Mouse (Mus musculus): ENCODE results near the gene Rgsl1. TPM values are rescaled to one million over a fixed set of nuclear protein-coding genes. Genes with fewer than 3 reads are reported as not detected.
"Not testable (repeated sequence)": the region's sequence is repeated elsewhere in the genome, so short reads cannot be mapped to it uniquely, and the experiment has no call there.

Gene Rgsl1
- polyA plus RNA-seq (2015; fragmentation: Nextera tagmentation; extraction: Ambion mirVana), result 0.18 and 0.36 TPM in 2 replicates

DNA sequence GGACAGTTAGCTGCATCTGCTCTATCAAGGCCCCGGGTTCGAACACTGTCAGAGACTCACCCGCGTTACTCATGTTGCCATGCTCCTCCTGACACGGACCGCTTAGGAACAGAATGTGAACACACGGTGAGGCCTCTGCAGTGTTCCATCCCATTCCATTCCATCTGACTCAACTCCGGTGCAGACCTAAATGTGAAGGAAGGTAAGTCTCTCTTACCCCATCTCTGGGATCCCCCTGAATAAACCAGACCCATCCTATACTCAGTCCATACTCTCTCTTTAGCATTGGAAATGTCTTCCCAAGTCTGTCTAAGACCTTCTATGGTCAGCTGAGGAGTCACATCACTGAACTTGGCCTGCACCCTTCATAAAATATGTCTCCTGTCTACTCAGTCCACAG lies at the start of gene Rgsl1:
Gene Rgsl1, minus strand, starts transcription at position 101 of the 400 bp plus-strand sequence.
- ATAC-seq (replicated peaks), result no peak
- no peak within 1 kb of the TSS for H3K27ac ChIP-seq (replicated peaks)
- no peak within 1 kb of the TSS for H3K4me3 ChIP-seq
- H3K4me1 ChIP-seq, result no peaks in the 10 kb centered on the region
- WGBS, result 96% methylated on average over 8 of the region's 8 CpGs
- H3K27me3 ChIP-seq, result no peaks in the 10 kb centered on the region
- H3K4me2 ChIP-seq (replicated peaks), result no peak within 1 kb of the TSS
- no peaks in the 10 kb centered on the region for H3K9me3 ChIP-seq
- no peaks in the 10 kb centered on the region for H3K36me3 ChIP-seq
- H3K9ac ChIP-seq (replicated peaks), result no peak within 1 kb of the TSS

DNA sequence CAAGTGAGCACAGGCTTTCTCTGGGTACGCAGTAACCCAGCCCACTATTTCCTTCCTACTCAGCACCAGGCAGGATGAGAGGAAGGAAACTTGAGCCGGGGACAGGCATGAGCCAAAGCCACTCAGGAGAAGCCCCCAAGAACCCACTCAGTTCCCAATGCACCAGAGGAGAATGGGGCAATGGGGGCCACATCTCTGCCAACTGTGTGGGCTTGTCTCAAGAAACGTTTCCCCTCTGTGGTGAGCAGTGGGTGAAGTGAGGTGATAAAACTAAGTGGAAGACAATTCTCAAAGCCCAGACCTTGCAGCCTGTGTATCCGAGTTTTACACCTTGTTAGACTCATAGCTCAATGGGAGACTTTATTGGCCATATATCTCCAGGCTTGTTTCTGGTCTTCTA lies 47.5 kb upstream of the Rgsl1 start, which contains the start of gene Teddm1a:
Gene Teddm1a, plus strand, starts transcription at position 301 of the 400 bp plus-strand sequence.
- no peak within 1 kb of the TSS for H3K4me3 ChIP-seq
- H3K9ac ChIP-seq (replicated peaks), result no peak within 1 kb of the TSS
- H3K4me1 ChIP-seq, result peaks cover 13% of the 10 kb centered on the region
- no peaks in the 10 kb centered on the region for H3K9me3 ChIP-seq
- H3K4me2 ChIP-seq (replicated peaks), result no peak within 1 kb of the TSS
- H3K27me3 ChIP-seq, result no peaks in the 10 kb centered on the region
- no peak for ATAC-seq (replicated peaks)
- no peak within 1 kb of the TSS for H3K27ac ChIP-seq (replicated peaks)
- 80% methylated on average over 4 of the region's 4 CpGs for WGBS
- H3K36me3 ChIP-seq, result no peaks in the 10 kb centered on the region

DNA sequence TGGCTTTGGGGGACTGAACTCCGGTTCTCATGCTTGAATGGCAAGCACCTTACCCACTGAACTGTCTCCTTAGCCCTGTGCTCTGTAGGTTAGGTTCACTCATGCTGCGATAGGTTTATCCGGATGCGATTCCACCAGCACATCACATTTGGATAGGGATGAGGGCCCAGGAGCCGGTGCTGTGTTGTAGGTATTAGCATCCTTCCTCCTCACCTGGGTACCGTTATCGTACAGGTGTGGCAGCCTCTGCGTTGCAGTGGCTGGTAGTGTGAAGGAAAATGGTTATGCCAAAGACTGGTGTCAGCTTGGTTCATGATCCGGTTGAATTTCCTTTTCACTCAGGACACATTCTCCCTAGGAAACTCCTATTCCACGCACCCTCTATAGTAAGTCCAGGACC lies 46.2 kb upstream of the Rgsl1 start:
- H3K4me1 ChIP-seq, result peaks cover 9% of the 10 kb centered on the region
- H3K4me2 ChIP-seq (replicated peaks), result no peak overlapping the region
- 97% methylated on average over 10 of the region's 10 CpGs for WGBS
- no peaks in the 10 kb centered on the region for H3K36me3 ChIP-seq
- no peaks in the 10 kb centered on the region for H3K27me3 ChIP-seq
- no peaks in the 10 kb centered on the region for H3K9me3 ChIP-seq
- H3K9ac ChIP-seq (replicated peaks), result no peak overlapping the region
- no peak overlapping the region for H3K27ac ChIP-seq (replicated peaks)
- ATAC-seq (replicated peaks), result no peak
- H3K4me3 ChIP-seq, result no peak overlapping the region

DNA sequence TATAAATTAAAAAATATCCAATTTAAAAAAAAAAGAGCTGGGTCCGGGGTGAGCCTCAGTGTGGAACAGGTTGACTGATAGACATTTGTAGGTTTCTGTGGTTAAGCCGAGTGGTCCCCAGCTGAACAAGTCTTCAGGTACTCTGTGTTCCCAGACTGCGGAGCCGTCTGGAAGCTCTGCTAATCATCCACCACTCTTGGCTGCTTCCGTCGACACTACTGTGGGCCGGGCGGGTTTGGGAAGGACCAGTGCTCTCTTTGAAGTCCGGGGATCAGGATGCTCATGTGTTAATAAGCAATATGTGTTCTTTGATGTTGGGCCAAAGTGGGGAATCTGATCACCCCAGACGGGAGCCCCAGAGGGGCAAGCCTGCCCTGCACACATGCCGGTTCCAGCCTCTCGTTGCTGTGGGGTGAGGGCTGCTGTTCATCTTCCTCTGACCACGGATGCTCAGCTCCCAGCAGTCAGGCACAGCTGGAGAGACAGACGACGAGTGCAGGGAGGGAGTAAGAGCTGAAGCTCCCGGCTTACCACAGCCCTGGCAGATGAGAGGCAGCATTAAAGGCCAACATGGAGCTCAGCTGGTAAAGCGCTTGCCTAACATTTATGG lies 42.2 kb upstream of the Rgsl1 start:
- Histone ChIP-seq H3K4me2 (replicated peaks) (no peak overlapping the region), H3K27me3 (no peaks in the 10 kb centered on the region), H3K36me3 (no peaks in the 10 kb centered on the region), H3K9ac (replicated peaks) (no peak overlapping the region), H3K9me3 (no peaks in the 10 kb centered on the region), H3K4me1 (no peaks in the 10 kb centered on the region), H3K27ac (replicated peaks) (no peak overlapping the region), H3K4me3 (no peak overlapping the region)
- WGBS, result 40% methylated on average over 17 of the region's 17 CpGs
- ATAC-seq (replicated peaks), result 0 out of 2 replicates have a peak, but pooled peaks have one; percentile 26

DNA sequence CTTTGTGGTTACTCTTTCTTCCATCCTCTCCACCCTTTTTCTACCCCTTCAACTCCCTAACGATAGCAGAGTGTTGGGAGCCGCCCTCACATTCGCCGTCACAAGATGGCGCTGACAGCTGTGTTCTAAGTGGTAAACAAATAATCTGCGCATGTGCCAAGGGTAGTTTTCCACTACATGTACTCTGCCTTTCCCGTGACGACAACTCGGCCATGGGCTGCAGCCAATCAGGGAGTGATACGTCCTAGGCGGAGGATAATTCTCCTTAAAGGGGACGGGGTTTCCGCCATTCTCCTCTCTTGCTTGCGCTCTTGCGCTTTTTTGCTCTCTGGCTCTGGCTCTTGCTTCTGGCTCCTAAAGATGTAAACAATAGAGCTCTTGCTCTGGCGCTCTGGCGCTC lies 36.4 kb upstream of the Rgsl1 start:
- H3K4me1 ChIP-seq; ATAC-seq (replicated peaks): not testable (repeated sequence)
- WGBS, result 97% methylated on average over 17 of the region's 17 CpGs

DNA sequence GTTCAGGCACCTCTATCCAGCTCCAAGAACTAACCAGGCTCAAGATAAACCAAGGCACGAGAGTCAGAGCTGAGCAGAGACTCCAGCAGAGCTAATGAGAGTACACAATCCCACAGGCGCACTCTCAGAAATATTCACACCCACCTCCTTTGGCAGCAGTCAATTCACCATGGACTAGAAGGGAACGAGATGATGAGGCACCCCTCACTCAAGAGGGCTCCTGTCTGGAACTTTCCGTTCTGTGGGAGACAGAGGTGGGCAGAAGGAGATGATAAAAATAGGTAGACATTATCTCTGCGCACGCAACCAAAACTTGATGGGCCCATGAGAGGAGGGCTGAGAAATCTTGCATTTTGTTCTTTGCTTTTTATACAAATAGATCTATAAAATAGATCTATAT lies 30.1 kb upstream of the Rgsl1 start, which contains the start of gene Teddm1b:
Gene Teddm1b, plus strand, starts transcription at position 301 of the 400 bp plus-strand sequence.
- WGBS, result 86% methylated on average over 6 of the region's 6 CpGs
- H3K9ac ChIP-seq (replicated peaks), result no peak within 1 kb of the TSS
- ATAC-seq (replicated peaks), result no peak
- no peak within 1 kb of the TSS for H3K4me2 ChIP-seq (replicated peaks)
- H3K27ac ChIP-seq (replicated peaks), result no peak within 1 kb of the TSS
- no peak within 1 kb of the TSS for H3K4me3 ChIP-seq
- no peaks in the 10 kb centered on the region for H3K4me1 ChIP-seq
- no peaks in the 10 kb centered on the region for H3K27me3 ChIP-seq
- H3K9me3 ChIP-seq, result no peaks in the 10 kb centered on the region
- H3K36me3 ChIP-seq, result no peaks in the 10 kb centered on the region

More for the DNA sequence above, 36.4 kb upstream of the Rgsl1 start:
- H3K9ac ChIP-seq (replicated peaks); H3K4me2 ChIP-seq (replicated peaks); H3K9me3 ChIP-seq; H3K27me3 ChIP-seq; H3K4me3 ChIP-seq; H3K27ac ChIP-seq (replicated peaks); H3K36me3 ChIP-seq: not testable (repeated sequence)

DNA sequence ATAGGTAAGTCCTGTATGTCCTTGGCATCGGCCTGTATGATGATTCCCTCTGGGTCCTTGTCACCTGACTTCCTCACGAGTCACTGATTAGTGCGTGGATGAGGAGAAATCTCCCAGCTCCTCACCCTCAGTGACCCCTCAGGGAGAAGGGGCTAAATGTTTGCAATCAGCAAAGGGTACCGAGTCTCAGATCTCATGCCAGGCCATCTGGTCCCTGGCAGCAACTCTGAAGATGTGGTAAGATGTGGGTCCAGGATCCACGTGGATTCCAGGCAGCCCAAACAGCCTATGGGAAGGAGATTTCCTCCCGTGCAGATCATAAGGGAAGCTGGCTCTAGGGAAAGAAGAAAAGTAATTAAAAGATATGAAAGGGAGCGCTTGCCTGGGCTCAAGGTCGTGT lies 12.0 kb upstream of the Rgsl1 start:
- no peak for ATAC-seq (replicated peaks)
- Histone ChIP-seq H3K9me3 (no peaks in the 10 kb centered on the region), H3K4me2 (replicated peaks) (no peak overlapping the region), H3K4me3 (no peak overlapping the region), H3K9ac (replicated peaks) (no peak overlapping the region), H3K36me3 (no peaks in the 10 kb centered on the region), H3K27ac (replicated peaks) (no peak overlapping the region), H3K27me3 (no peaks in the 10 kb centered on the region), H3K4me1 (no peaks in the 10 kb centered on the region)
- 72% methylated on average over 8 of the region's 8 CpGs for WGBS

DNA sequence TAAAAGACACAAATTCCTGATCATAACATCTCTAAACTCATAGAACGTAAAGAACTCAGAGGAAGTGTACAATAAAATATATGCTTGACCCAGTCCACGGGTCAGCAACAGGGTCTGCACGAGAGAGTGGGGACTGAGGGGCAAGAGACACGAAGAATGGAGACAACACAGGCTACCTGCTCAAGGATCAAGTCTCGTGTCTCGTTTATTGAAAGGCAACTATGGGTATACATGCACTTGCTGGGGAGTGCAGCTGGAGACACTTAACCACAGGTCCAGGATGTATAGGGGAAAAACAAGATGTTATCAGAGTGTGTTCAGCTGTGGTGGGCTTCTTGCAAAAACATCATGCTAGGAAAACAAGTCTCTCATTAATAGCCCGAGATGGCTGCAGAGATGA lies 8.8 kb upstream of the Rgsl1 start:
- H3K4me2 ChIP-seq (replicated peaks); H3K27ac ChIP-seq (replicated peaks); H3K9me3 ChIP-seq; H3K27me3 ChIP-seq; ATAC-seq (replicated peaks); H3K4me3 ChIP-seq; H3K36me3 ChIP-seq; H3K9ac ChIP-seq (replicated peaks); H3K4me1 ChIP-seq: not testable (repeated sequence)
- WGBS, result 82% methylated on average over 7 of the region's 7 CpGs

DNA sequence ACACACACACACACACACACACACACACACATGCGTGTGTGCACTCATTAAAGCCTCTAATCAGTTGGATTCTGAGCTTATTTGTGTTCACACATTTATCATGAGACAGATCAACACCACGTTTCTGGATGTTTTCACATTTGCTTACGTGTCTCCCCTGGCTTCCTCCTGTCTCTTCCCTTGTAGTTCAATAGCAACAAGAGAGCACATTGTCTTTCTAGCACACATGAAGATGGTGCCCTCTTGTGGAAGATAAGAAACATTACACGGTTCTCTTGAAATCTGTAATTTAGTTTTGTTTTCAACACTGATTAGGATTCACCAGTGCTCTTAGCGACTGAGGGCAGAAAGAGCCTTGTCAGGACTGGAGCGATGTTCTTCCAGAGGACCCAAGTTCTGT lies 2.9 kb upstream of the Rgsl1 start:
- H3K4me3 ChIP-seq, result no peak overlapping the region
- no peaks in the 10 kb centered on the region for H3K27me3 ChIP-seq
- H3K4me1 ChIP-seq, result no peaks in the 10 kb centered on the region
- 25% methylated on average over 6 of the region's 6 CpGs for WGBS
- H3K9me3 ChIP-seq, result no peaks in the 10 kb centered on the region
- no peak overlapping the region for H3K4me2 ChIP-seq (replicated peaks)
- H3K27ac ChIP-seq (replicated peaks), result no peak overlapping the region
- no peak overlapping the region for H3K9ac ChIP-seq (replicated peaks)
- H3K36me3 ChIP-seq, result no peaks in the 10 kb centered on the region
- ATAC-seq (replicated peaks), result no peak

DNA sequence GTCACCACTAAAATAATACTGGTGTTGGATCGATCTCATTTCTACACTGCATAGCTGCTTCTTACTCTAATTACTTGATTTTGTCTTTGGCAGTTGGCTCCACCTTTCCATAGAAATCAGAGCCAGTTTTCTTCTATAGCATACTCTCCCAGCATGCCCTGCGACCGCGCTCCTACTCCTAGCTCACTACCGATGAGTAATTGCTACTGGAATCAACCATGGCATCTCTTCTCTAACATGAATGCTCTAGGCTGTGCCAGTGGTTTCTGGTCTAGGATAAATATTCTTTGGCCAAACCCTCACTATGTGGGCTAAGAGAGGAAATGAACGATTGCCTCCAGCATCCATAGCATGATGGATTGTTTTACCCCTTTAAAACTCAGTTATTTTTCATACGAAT lies 2.5 kb upstream of the Rgsl1 start:
- H3K4me1 ChIP-seq, result no peaks in the 10 kb centered on the region
- H3K36me3 ChIP-seq, result no peaks in the 10 kb centered on the region
- H3K9ac ChIP-seq (replicated peaks), result no peak overlapping the region
- ATAC-seq (replicated peaks), result no peak
- WGBS, result 90% methylated on average over 7 of the region's 7 CpGs
- H3K4me2 ChIP-seq (replicated peaks), result no peak overlapping the region
- H3K27ac ChIP-seq (replicated peaks), result no peak overlapping the region
- no peaks in the 10 kb centered on the region for H3K27me3 ChIP-seq
- H3K9me3 ChIP-seq, result no peaks in the 10 kb centered on the region
- no peak overlapping the region for H3K4me3 ChIP-seq

DNA sequence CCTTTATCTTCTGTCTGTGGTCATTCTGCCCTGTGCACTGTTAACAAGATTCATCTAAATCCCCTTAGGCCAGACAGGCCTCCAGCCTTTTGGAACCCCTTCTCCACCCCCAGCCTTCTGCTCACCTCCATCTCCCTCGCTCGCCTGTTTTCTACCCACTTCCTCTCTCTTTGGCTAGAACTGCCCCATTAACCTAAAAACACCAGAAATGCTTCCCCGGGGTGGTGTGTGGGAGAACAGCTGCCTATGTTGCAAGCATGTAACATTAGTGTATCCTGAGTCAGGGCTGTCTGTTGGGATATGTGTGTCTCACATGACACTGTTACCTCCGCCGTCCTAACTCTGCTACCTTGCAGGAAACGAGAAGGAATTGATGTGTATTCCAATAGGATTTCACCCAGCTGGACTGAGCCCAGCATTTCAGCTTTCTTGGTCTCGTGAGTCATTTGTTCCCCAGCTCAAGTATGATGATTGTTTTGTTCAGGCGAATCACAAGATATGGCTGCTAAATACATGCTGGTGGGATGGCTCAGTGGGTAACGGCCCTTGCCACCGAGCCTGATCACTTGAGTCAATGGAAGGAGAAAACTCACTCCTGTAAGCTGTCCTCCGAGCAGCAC lies 1.7 kb downstream of the Rgsl1 start:
- H3K9me3 ChIP-seq, result no peaks in the 10 kb centered on the region
- 88% methylated on average over 11 of the region's 11 CpGs for WGBS

DNA sequence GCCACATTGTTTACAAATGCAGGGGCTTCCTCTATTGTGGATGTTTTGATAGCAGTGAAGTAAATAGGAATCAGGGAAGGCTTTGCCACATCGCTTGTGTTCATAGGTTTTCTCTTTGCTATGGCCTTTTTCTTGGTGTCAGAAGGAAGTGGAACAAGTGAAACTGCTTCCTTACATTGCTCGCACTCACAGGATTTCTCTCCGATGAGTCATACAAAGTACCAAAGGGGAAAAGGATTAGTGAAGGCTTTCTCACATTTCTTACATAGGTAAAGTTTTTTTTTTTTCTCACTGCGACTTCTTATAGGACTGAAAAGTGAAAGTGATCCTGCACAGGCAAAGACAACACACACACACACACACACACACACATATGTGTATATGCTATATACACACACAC lies 7.9 kb downstream of the Rgsl1 start:
- Histone ChIP-seq H3K27me3 (no peaks in the 10 kb centered on the region), H3K27ac (replicated peaks) (no peak overlapping the region), H3K4me3 (no peak overlapping the region), H3K36me3 (no peaks in the 10 kb centered on the region), H3K4me2 (replicated peaks) (no peak overlapping the region), H3K4me1 (no peaks in the 10 kb centered on the region), H3K9me3 (no peaks in the 10 kb centered on the region), H3K9ac (replicated peaks) (no peak overlapping the region)
- WGBS, result 84% methylated on average over 4 of the region's 4 CpGs
- no peak for ATAC-seq (replicated peaks)

More for the DNA sequence above, 1.7 kb downstream of the Rgsl1 start:
- Histone ChIP-seq H3K9ac (replicated peaks) (no peak overlapping the region), H3K4me3 (no peak overlapping the region), H3K4me2 (replicated peaks) (no peak overlapping the region), H3K4me1 (no peaks in the 10 kb centered on the region), H3K36me3 (no peaks in the 10 kb centered on the region), H3K27ac (replicated peaks) (no peak overlapping the region), H3K27me3 (no peaks in the 10 kb centered on the region)
- ATAC-seq (replicated peaks), result no peak

DNA sequence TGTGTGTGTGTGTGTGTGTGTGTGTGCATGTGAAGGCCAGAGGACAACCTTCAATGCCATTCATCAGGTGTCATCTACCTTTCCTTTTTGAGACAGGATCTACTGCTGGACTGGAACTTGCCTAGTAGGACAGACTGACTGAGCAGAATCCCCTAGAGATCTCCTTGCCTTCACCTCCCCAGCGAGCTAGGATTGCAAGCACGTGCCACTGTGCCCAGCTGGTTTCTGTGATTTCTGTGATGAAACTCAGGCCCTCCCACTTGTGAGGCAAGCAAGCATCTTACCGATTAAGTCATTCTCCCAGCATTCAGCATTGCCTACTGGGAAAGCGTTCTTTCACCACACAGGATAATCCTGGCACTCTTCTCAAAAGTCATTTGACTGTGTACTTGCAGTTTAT lies 13.2 kb downstream of the Rgsl1 start:
- Histone ChIP-seq H3K9me3 (no peaks in the 10 kb centered on the region), H3K36me3 (no peaks in the 10 kb centered on the region), H3K4me3 (no peak overlapping the region), H3K27ac (replicated peaks) (no peak overlapping the region), H3K4me2 (replicated peaks) (no peak overlapping the region), H3K27me3 (no peaks in the 10 kb centered on the region), H3K4me1 (no peaks in the 10 kb centered on the region), H3K9ac (replicated peaks) (no peak overlapping the region)
- WGBS, result 81% methylated on average over 4 of the region's 4 CpGs
- ATAC-seq (replicated peaks), result no peak

Measured in forebrain, embryonic 15.5 days (tissue).